Mouse (Mus musculus) megakaryocyte-erythroid progenitor cell, adult 5-6 weeks (primary cell): ENCODE measurements around the gene Gm10491. TPM values are rescaled to one million over a fixed set of nuclear protein-coding genes. Genes with fewer than 3 reads are reported as not detected.
A peak's percentile ranks its signal among the peaks of the same experiment; 100 is the strongest.

Experiments
- ATAC-seq: replicated peaks from 2 replicates; pipeline ENCODE4 v1.8.0; 2016; ENCODE audit warnings: mild to moderate bottlenecking, inconsistent platforms; ENCODE audit not compliant: severe bottlenecking, poor library complexity, low FRiP score, low TSS enrichment
- total RNA-seq, 2 experiments: library from RNA; stranded (forward) in 1 of 2; stranded (reverse) in 1 of 2; fragments of 200-1000, 215-1000 nt in 1 of 2; fragments of >200 nt in 1 of 2; fragmentation: Nextera tagmentation in 1 of 2; gene quantifications; 2 replicates each; pipeline ENCODE4 v1.2.3; 2014 to 2017

Gm10491 gene
- total RNA-seq, 2 experiments from 2014 or later = not detected

- ATAC-seq = no peak
Measured at GRCm38 (mm10) chrX:7898211-7898610, 9.4 kb downstream of the Gm10491 start.

- peak; percentile 91 for ATAC-seq
Measured at GRCm38 (mm10) chrX:7883841-7884567, 23.6 kb downstream of the Gm10491 start, which contains the start of gene Slc35a2. Gene Slc35a2 (plus strand): TSS chrX:7884028.

- ATAC-seq = peak; percentile 41
Measured at GRCm38 (mm10) chrX:7879819-7880218, 27.8 kb downstream of the Gm10491 start.

DNA sequence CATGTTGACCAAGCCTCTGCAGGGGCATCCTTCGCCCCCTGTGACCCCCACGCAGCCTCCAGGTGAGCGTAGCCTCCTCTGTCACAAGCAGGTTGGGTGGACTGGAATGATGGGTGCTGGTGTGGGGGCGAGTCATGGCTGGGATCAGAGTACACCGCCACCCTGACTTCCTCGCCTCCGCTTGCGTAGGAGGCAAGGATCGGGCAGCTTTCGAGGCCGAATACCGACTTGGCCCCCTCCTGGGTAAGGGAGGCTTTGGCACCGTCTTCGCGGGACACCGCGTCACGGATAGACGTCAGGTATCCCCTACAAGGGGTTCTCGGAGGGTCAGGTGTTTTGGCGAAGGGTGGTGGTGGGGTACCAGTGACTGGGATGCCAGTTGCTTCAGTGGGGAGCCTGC lies 29.1 kb downstream of the Gm10491 start:
- ATAC-seq = no peak

DNA sequence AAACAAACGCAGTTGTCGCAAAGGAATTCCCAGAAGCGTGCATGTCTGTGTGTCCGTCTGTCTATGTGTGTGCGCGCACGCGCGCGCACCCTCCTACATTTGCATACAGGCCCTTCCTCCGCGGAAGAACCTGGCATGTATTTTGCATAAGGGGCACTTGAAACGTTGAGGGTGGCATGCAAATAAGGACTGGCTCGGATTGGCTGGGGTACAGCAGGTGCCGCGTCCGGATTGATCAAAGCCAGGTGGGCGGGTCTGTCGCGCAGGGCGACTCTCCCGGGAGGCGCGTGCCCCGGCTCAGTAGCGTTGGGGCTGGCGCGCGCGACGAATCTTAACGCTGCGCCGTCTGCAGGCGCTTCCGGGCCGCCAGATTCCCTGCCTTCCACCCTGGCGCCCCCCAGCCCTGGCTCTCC lies 29.6 kb downstream of the Gm10491 start, which contains the start of gene Pim2:
Gene Pim2, plus strand, starts transcription at position 256 of the 413 bp plus-strand sequence.
- peak; percentile 94 for ATAC-seq

DNA sequence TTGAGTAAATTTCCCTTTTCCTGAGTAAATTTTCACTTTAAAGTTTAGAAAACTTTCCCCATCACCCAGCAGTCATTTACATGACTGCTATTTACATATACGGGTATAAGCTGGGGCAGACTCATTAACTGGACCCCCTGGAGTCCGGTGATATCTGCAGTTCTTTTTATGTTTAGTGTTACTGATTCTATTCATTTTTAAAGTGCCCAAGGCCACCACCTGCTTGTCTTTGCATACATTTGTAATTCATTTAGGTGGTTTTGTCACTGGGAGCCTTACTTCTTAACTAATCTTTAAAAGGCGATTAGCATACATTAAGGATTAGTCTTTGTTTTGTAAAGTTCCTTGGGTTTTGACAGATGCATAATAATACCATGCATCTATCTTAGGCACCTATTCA lies 37.8 kb downstream of the Gm10491 start:
- ATAC-seq = no peak

GRCm38 (mm10) chrX:7868506-7868905 lies 39.1 kb downstream of the Gm10491 start:
- no peak for ATAC-seq

DNA sequence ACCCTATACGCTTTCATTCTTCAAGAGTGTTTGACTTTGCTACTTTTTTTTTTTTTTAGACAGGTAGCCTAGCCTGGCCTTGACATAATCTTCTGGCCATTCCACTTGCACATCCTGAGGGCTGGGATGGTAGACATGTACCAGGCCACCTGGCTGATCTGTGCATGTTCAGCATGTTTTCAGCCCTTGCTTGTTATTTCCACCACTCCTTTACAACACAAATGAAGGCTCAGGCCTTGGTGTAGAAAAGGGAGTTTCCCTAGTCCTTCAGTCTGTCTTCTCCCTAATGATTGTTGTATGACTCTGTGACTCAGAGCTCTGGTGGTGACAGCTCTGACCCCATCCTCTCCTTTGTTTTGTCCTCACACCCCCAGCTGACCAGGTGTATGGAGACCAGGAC lies 40.5 kb downstream of the Gm10491 start:
- ATAC-seq = no peak

DNA sequence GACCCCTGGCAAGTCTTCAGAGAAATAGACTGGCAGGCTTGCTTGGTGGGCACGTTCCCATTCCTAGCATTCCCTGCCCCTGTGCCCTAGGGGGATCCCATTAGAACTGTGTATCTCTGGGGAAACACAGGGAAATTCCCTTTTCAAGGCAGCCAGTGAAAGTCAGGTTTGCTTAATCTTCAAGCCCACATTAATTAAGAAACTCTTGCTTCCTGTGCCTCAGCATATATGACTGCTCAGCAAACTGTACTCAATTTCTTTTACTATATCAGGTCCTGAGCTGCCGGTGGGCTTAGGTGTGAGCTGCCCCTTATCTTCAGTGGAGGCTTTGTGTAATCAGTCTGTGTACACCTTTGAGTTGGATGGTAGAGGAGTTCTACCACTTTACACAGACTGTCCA lies 41.8 kb downstream of the Gm10491 start:
- ATAC-seq = no peak

GRCm38 (mm10) chrX:7865343-7865742 lies 42.3 kb downstream of the Gm10491 start:
- ATAC-seq = no peak

DNA sequence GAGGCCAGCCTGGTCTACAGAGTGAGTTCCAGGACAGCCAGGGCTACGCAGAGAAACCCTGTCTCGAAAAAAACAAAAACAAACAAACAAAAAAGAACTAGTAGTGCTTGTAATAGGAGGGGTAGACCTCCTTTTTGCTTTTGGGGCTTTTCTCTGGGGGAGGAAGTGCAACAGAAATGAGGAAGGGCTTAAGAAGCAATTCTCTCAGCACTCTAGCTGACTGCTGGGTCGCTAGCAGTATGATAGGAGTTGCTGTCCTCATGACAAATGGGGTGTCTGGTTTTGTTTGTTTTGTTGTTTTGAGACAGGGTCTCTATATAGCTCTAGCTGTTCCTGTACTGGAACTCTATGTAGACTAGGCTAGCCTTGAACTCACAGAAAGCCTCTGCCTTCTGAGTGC lies 43.1 kb downstream of the Gm10491 start:
- no peak for ATAC-seq

- no peak for ATAC-seq
Measured at GRCm38 (mm10) chrX:7863181-7863580, 44.5 kb downstream of the Gm10491 start.

DNA sequence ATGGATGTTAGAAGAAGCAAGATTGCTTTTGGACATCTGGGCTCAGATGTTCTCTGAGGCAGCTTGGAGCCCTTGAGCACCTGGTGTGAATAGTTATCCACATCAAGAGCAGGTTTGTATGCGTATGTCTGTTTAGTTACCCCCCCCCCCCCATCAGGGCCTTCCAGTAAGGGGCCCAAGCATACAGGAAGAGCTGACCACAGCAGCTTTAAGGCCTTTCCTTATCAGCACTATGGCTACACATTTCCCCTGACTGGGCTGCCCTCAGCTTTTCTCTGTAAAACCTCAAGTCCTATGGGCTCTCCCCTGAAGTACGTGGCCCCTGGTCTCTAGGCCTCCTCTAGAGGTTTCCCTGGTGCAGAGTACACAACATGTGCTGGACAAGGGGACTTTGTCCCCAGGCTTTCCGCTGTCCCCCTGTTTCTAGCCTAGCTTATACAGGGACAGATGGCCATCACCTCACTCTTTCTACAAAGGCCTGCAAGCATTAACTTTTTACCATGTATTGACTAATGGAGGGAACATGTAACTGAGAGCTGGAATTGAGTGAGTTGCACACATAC lies 48.4 kb downstream of the Gm10491 start:
- ATAC-seq = no peak

Other genes starting within 250 kb of the Gm10491 start
- 82.2 and 98.3 TPM in 2 replicates for gene Plp2, start 236.4 kb downstream of the Gm10491 start, total RNA-seq (2014; fragmentation: Nextera tagmentation)
- gene Plp2, start 236.4 kb downstream of the Gm10491 start, total RNA-seq (2017) = 26.5 and 29.9 TPM in 2 replicates
- gene Magix, start 226.6 kb downstream of the Gm10491 start, total RNA-seq (2014; fragmentation: Nextera tagmentation) = 0.17 TPM in 1 of 2 replicates, not detected in the other
- gene Magix, start 226.6 kb downstream of the Gm10491 start, total RNA-seq (2017) = not detected in 2 replicates
- 28.3 and 53.3 TPM in 2 replicates for gene Gpkow, start 210.7 kb downstream of the Gm10491 start, total RNA-seq (2014; fragmentation: Nextera tagmentation)
- gene Gpkow, start 210.7 kb downstream of the Gm10491 start, total RNA-seq (2017) = 20.6 and 31.1 TPM in 2 replicates
- 20.5 and 36.9 TPM in 2 replicates for gene Wdr45, start 193.5 kb downstream of the Gm10491 start, total RNA-seq (2014; fragmentation: Nextera tagmentation)
- 20.2 and 23.8 TPM in 2 replicates for gene Wdr45, start 193.5 kb downstream of the Gm10491 start, total RNA-seq (2017)
- not detected in 2 replicates for gene Gm45208, start 185.6 kb downstream of the Gm10491 start, total RNA-seq (2014; fragmentation: Nextera tagmentation)
- not detected in 2 replicates for gene Gm45208, start 185.6 kb downstream of the Gm10491 start, total RNA-seq (2017)
- gene Praf2, start 179.4 kb downstream of the Gm10491 start, total RNA-seq (2014; fragmentation: Nextera tagmentation) = 4.9 and 8.1 TPM in 2 replicates
- 1.4 and 6.6 TPM in 2 replicates for gene Praf2, start 179.4 kb downstream of the Gm10491 start, total RNA-seq (2017)
- gene Ccdc120, start 156.9 kb downstream of the Gm10491 start, total RNA-seq (2014; fragmentation: Nextera tagmentation) = 0.74 and 2.3 TPM in 2 replicates
- 1.4 and 2.2 TPM in 2 replicates for gene Ccdc120, start 156.9 kb downstream of the Gm10491 start, total RNA-seq (2017)
- 33.5 and 36.5 TPM in 2 replicates for gene Tfe3, start 145.3 kb downstream of the Gm10491 start, total RNA-seq (2014; fragmentation: Nextera tagmentation)
- 10.4 and 15.0 TPM in 2 replicates for gene Tfe3, start 145.3 kb downstream of the Gm10491 start, total RNA-seq (2017)
- 64.4 and 98.4 TPM in 2 replicates for gene Gripap1, start 118.1 kb downstream of the Gm10491 start, total RNA-seq (2014; fragmentation: Nextera tagmentation)
- 78.9 and 102 TPM in 2 replicates for gene Gripap1, start 118.1 kb downstream of the Gm10491 start, total RNA-seq (2017)
- 0.55 and 2.2 TPM in 2 replicates for gene Kcnd1, start 85.5 kb downstream of the Gm10491 start, total RNA-seq (2014; fragmentation: Nextera tagmentation)
- gene Kcnd1, start 85.5 kb downstream of the Gm10491 start, total RNA-seq (2017) = 1.9 and 2.2 TPM in 2 replicates
- gene Otud5, start 66.5 kb downstream of the Gm10491 start, total RNA-seq (2014; fragmentation: Nextera tagmentation) = 59.5 and 83.5 TPM in 2 replicates
- gene Otud5, start 66.5 kb downstream of the Gm10491 start, total RNA-seq (2017) = 50.0 and 64.6 TPM in 2 replicates
- 11.4 and 16.2 TPM in 2 replicates for gene Pim2, start 29.6 kb downstream of the Gm10491 start, total RNA-seq (2014; fragmentation: Nextera tagmentation)
- 2.1 and 2.2 TPM in 2 replicates for gene Pim2, start 29.6 kb downstream of the Gm10491 start, total RNA-seq (2017)
- 13.2 and 19.3 TPM in 2 replicates for gene Slc35a2, start 23.8 kb downstream of the Gm10491 start, total RNA-seq (2014; fragmentation: Nextera tagmentation)
- 9.8 and 16.1 TPM in 2 replicates for gene Slc35a2, start 23.8 kb downstream of the Gm10491 start, total RNA-seq (2017)
- gene Pqbp1, start 8.6 kb downstream of the Gm10491 start, total RNA-seq (2014; fragmentation: Nextera tagmentation) = 46.8 and 81.9 TPM in 2 replicates
- gene Pqbp1, start 8.6 kb downstream of the Gm10491 start, total RNA-seq (2017) = 176 and 188 TPM in 2 replicates
- 71.7 and 112 TPM in 2 replicates for gene Timm17b, start 8.5 kb downstream of the Gm10491 start, total RNA-seq (2014; fragmentation: Nextera tagmentation)
- gene Timm17b, start 8.5 kb downstream of the Gm10491 start, total RNA-seq (2017) = 61.4 and 61.5 TPM in 2 replicates
- gene Gm10490, start 1.7 kb upstream of the Gm10491 start, total RNA-seq (2014; fragmentation: Nextera tagmentation) = not detected in 2 replicates
- gene Gm10490, start 1.7 kb upstream of the Gm10491 start, total RNA-seq (2017) = not detected in 2 replicates
- not detected in 2 replicates for gene Pcsk1n, start 12.0 kb upstream of the Gm10491 start, total RNA-seq (2014; fragmentation: Nextera tagmentation)
- not detected in 2 replicates for gene Pcsk1n, start 12.0 kb upstream of the Gm10491 start, total RNA-seq (2017)
- not detected in 2 replicates for gene Eras, start 20.8 kb upstream of the Gm10491 start, total RNA-seq (2014; fragmentation: Nextera tagmentation)
- gene Eras, start 20.8 kb upstream of the Gm10491 start, total RNA-seq (2017) = not detected in 2 replicates
- 9.8 and 9.9 TPM in 2 replicates for gene Hdac6, start 40.1 kb upstream of the Gm10491 start, total RNA-seq (2014; fragmentation: Nextera tagmentation)
- 9.1 and 11.8 TPM in 2 replicates for gene Hdac6, start 40.1 kb upstream of the Gm10491 start, total RNA-seq (2017)
- 187 and 213 TPM in 2 replicates for gene Gata1, start 70.2 kb upstream of the Gm10491 start, total RNA-seq (2014; fragmentation: Nextera tagmentation)
- gene Gata1, start 70.2 kb upstream of the Gm10491 start, total RNA-seq (2017) = 134 and 145 TPM in 2 replicates
- gene Glod5, start 110.7 kb upstream of the Gm10491 start, total RNA-seq (2014; fragmentation: Nextera tagmentation) = not detected in 2 replicates
- not detected in 2 replicates for gene Glod5, start 110.7 kb upstream of the Gm10491 start, total RNA-seq (2017)
- 79.0 and 89.2 TPM in 2 replicates for gene Suv39h1, start 166.9 kb upstream of the Gm10491 start, total RNA-seq (2014; fragmentation: Nextera tagmentation)
- gene Suv39h1, start 166.9 kb upstream of the Gm10491 start, total RNA-seq (2017) = 68.2 and 84.3 TPM in 2 replicates
- gene Was, start 182.7 kb upstream of the Gm10491 start, total RNA-seq (2014; fragmentation: Nextera tagmentation) = 39.5 and 46.0 TPM in 2 replicates
- 56.1 and 61.3 TPM in 2 replicates for gene Was, start 182.7 kb upstream of the Gm10491 start, total RNA-seq (2017)
- 23.0 TPM in 2 replicates for gene Wdr13, start 225.1 kb upstream of the Gm10491 start, total RNA-seq (2014; fragmentation: Nextera tagmentation)
- 14.9 and 26.6 TPM in 2 replicates for gene Wdr13, start 225.1 kb upstream of the Gm10491 start, total RNA-seq (2017)
- 798 and 978 TPM in 2 replicates for gene Rbm3, start 238.0 kb upstream of the Gm10491 start, total RNA-seq (2014; fragmentation: Nextera tagmentation)
- 1,469 and 1,492 TPM in 2 replicates for gene Rbm3, start 238.0 kb upstream of the Gm10491 start, total RNA-seq (2017)